In genomic region chr10:96940887-96941518, GRCm38 (mm10) we compare ENCODE assay signal across 29 mouse cellular contexts.
DNase-seq lines count a peak whose midpoint lies in the region; ATAC-seq and TF ChIP-seq lines count a peak whose summit lies in the region.
"Had no signal": no experiment of that assay in that cellular context is flagged by ENCODE, and none has a peak within 500 bp of the region (broad histone marks: within the 10 kb centered on the region; RNA-seq: fewer than 3 reads in every experiment).

No protein-coding gene starts in this region.

- no peaks in the 10 kb centered on the region for H3K9me3 ChIP-seq in midbrain, embryonic 11.5 days (ENCODE audit: control insufficient read depth, low read length)
- H3K9me3 ChIP-seq in midbrain, postnatal 0 days (ENCODE audit: low read length): no peaks in the 10 kb centered on the region
- no peaks in the 10 kb centered on the region for H3K9me3 ChIP-seq in midbrain, embryonic 14.5 days (ENCODE audit: control insufficient read depth, low read length)
- no peaks in the 10 kb centered on the region; the same call in 1 of the 2 replicates for H3K9me3 ChIP-seq in midbrain, embryonic 16.5 days (replicated peaks; ENCODE audit: control insufficient read depth, low read length, poor library complexity, severe bottlenecking)
- H3K9me3 ChIP-seq: embryonic facial prominence, embryonic 13.5 days; embryonic facial prominence, embryonic 15.5 days; forebrain, embryonic 10.5 days; forebrain, embryonic 12.5 days had no signal

- TF ChIP-seq CTCF in midbrain, postnatal 0 days (IDR thresholded peaks at IDR 0.05): no peak
- TF ChIP-seq CTCF in brain, embryonic 14.5 days (IDR thresholded peaks at IDR 0.05; ENCODE audit: borderline replicate concordance, extremely low read depth, insufficient read depth, insufficient read length): no peak

- no peak overlapping the region for H3K4me2 ChIP-seq in midbrain, embryonic 11.5 days
- H3K4me2 ChIP-seq in midbrain, postnatal 0 days (ENCODE audit: low read depth, low read length, poor library complexity, severe bottlenecking): no peak overlapping the region
- H3K4me2 ChIP-seq in midbrain, embryonic 14.5 days (ENCODE audit: low read length): no peak overlapping the region
- no peak overlapping the region for H3K4me2 ChIP-seq in midbrain, embryonic 16.5 days (ENCODE audit: low read length)
- H3K4me2 ChIP-seq: embryonic facial prominence, embryonic 13.5 days; embryonic facial prominence, embryonic 15.5 days; forebrain, embryonic 12.5 days had no signal

- ATAC-seq in midbrain, embryonic 11.5 days (ENCODE audit: low FRiP score): peak; percentile 78
- no peak for ATAC-seq in midbrain, postnatal 0 days (ENCODE audit: low FRiP score)
- ATAC-seq in midbrain, embryonic 14.5 days (ENCODE audit: low FRiP score, low TSS enrichment): peak; percentile 50; the same call in 1 of the 2 replicates
- peak; percentile 60; the same call in 1 of the 2 replicates for ATAC-seq in midbrain, embryonic 16.5 days
- ATAC-seq: activated CD4-positive, CD25-positive, alpha-beta regulatory T cell, adult 4 months; CD4-positive, CD25-positive, alpha-beta regulatory T cell, adult 4 months; forebrain, embryonic 14.5 days; Patski had no signal

- no peaks in the 10 kb centered on the region for H3K27me3 ChIP-seq in midbrain, embryonic 11.5 days (ENCODE audit: control insufficient read depth, insufficient read depth, low read length)
- H3K27me3 ChIP-seq in midbrain, postnatal 0 days (ENCODE audit: insufficient read depth, low read length): no peaks in the 10 kb centered on the region
- no peaks in the 10 kb centered on the region for H3K27me3 ChIP-seq in midbrain, embryonic 14.5 days (ENCODE audit: control insufficient read depth, insufficient read depth, low read length)
- H3K27me3 ChIP-seq in midbrain, embryonic 16.5 days (ENCODE audit: control insufficient read depth, insufficient read depth, low read depth, low read length): no peaks in the 10 kb centered on the region
- H3K27me3 ChIP-seq: CH12.LX; embryonic facial prominence, embryonic 13.5 days; embryonic facial prominence, embryonic 15.5 days; forebrain, embryonic 12.5 days; Patski had no signal

- no peaks in the 10 kb centered on the region for H3K36me3 ChIP-seq in midbrain, embryonic 11.5 days (ENCODE audit: control insufficient read depth, insufficient read depth, low read length)
- no peaks in the 10 kb centered on the region for H3K36me3 ChIP-seq in midbrain, postnatal 0 days (ENCODE audit: insufficient read depth, low read length)
- H3K36me3 ChIP-seq in midbrain, embryonic 14.5 days (ENCODE audit: control insufficient read depth, insufficient read depth, low read length): no peaks in the 10 kb centered on the region
- no peaks in the 10 kb centered on the region for H3K36me3 ChIP-seq in midbrain, embryonic 16.5 days (ENCODE audit: control insufficient read depth, insufficient read depth, low read length)
- H3K36me3 ChIP-seq: embryonic facial prominence, embryonic 13.5 days; embryonic facial prominence, embryonic 15.5 days; forebrain, embryonic 10.5 days; forebrain, embryonic 12.5 days; G1E had no signal

- peak; percentile 84 for DNase-seq in midbrain, embryonic 11.5 days (ENCODE audit: low spot score, missing footprints)
- no peak for DNase-seq in midbrain, postnatal 0 days (ENCODE audit: low spot score)
- peak; percentile 64 for DNase-seq in brain, embryonic 14.5 days (ENCODE audit: low read depth)
- peak; percentile 67 for DNase-seq in midbrain, embryonic 14.5 days
- DNase-seq in lung, postnatal 14 days: no peak
- DNase-seq in gastrocnemius, postnatal 14 days: no peak
- DNase-seq: adrenal gland, adult 8-10 months; adrenal gland, postnatal 14 days; adrenal gland, postnatal 36 days; B cell, adult 2 months; cerebellum, adult 11 months; cerebellum, adult 18-20 months; cerebellum, adult 8-10 months; cerebellum, adult 9-11 months; cerebellum, postnatal 14 days; cerebellum, postnatal 36 days; embryo, embryonic 11 days had no signal

- H3K27ac ChIP-seq in midbrain, embryonic 11.5 days (ENCODE audit: low read depth, low read length): no peak overlapping the region
- H3K27ac ChIP-seq in midbrain, postnatal 0 days (ENCODE audit: low read depth, low read length): no peak overlapping the region
- H3K27ac ChIP-seq in midbrain, embryonic 14.5 days (replicated peaks; ENCODE audit: low read depth, low read length): no peak overlapping the region
- H3K27ac ChIP-seq in midbrain, embryonic 16.5 days (ENCODE audit: low read length): no peak overlapping the region
- H3K27ac ChIP-seq: embryonic facial prominence, embryonic 13.5 days; embryonic facial prominence, embryonic 15.5 days; forebrain, embryonic 10.5 days; forebrain, embryonic 12.5 days had no signal

- TF ChIP-seq POLR2A in brain, embryonic 14.5 days (IDR thresholded peaks at IDR 0.05; ENCODE audit: borderline replicate concordance, extremely low read depth, insufficient read depth, insufficient read length, poor library complexity, severe bottlenecking): no peak

- no peak overlapping the region for H3K4me3 ChIP-seq in midbrain, embryonic 11.5 days (ENCODE audit: low read depth, low read length)
- H3K4me3 ChIP-seq in midbrain, postnatal 0 days (ENCODE audit: low read depth, low read length): no peak overlapping the region
- no peak overlapping the region for H3K4me3 ChIP-seq in midbrain, embryonic 14.5 days (replicated peaks; ENCODE audit: low read depth, low read length)
- H3K4me3 ChIP-seq in midbrain, embryonic 16.5 days (ENCODE audit: low read depth, low read length): no peak overlapping the region
- H3K4me3 ChIP-seq: embryonic facial prominence, embryonic 13.5 days; embryonic facial prominence, embryonic 15.5 days; erythroblast, embryonic 14.5 days; forebrain, embryonic 10.5 days; forebrain, embryonic 12.5 days had no signal

- 67% methylated on average over 6 of the region's 6 CpGs for WGBS in midbrain, embryonic 11.5 days
- WGBS in midbrain, postnatal 0 days: 31% methylated on average over 6 of the region's 6 CpGs
- WGBS in midbrain, embryonic 14.5 days: 26% methylated on average over 6 of the region's 6 CpGs
- 48% methylated on average over 6 of the region's 6 CpGs for WGBS in midbrain, embryonic 16.5 days

- no peaks in the 10 kb centered on the region for H3K4me1 ChIP-seq in midbrain, embryonic 11.5 days (ENCODE audit: control insufficient read depth, insufficient read depth, low read length)
- no peaks in the 10 kb centered on the region for H3K4me1 ChIP-seq in midbrain, postnatal 0 days (ENCODE audit: insufficient read depth, low read length)
- peaks cover 4% of the 10 kb centered on the region; the same call in 1 of the 2 replicates for H3K4me1 ChIP-seq in midbrain, embryonic 14.5 days (ENCODE audit: control insufficient read depth, insufficient read depth, low read length)
- no peaks in the 10 kb centered on the region for H3K4me1 ChIP-seq in midbrain, embryonic 16.5 days (ENCODE audit: control insufficient read depth, insufficient read depth, low read length)
- H3K4me1 ChIP-seq: embryonic facial prominence, embryonic 13.5 days; embryonic facial prominence, embryonic 15.5 days; forebrain, embryonic 10.5 days; forebrain, embryonic 12.5 days had no signal

- intact Hi-C loops in gastrocnemius, postnatal 14 days (cut with DNase I; ENCODE audit: low total_unique reads): no loop called here

- no peak overlapping the region for H3K9ac ChIP-seq in midbrain, embryonic 11.5 days (ENCODE audit: low read length)
- H3K9ac ChIP-seq in midbrain, postnatal 0 days (replicated peaks; ENCODE audit: low read length, poor library complexity, severe bottlenecking): no peak overlapping the region
- no peak overlapping the region for H3K9ac ChIP-seq in midbrain, embryonic 14.5 days (replicated peaks; ENCODE audit: low read length)
- H3K9ac ChIP-seq in midbrain, embryonic 16.5 days (ENCODE audit: low read depth, low read length): no peak overlapping the region
- H3K9ac ChIP-seq: embryonic facial prominence, embryonic 13.5 days; embryonic facial prominence, embryonic 15.5 days; forebrain, embryonic 12.5 days had no signal

Comparison
In these comparisons a context has a peak if more than half of its experiments do, and no peak if none do; other contexts are left out.
1. DNase-seq: peak in midbrain, embryonic 11.5 days (single experiment), brain, embryonic 14.5 days (single experiment) and midbrain, embryonic 14.5 days (single experiment); none in midbrain, postnatal 0 days (single experiment), lung, postnatal 14 days (single experiment) and gastrocnemius, postnatal 14 days (single experiment).